Mouse (Mus musculus): ENCODE results near the gene Slco2a1.

DNA sequence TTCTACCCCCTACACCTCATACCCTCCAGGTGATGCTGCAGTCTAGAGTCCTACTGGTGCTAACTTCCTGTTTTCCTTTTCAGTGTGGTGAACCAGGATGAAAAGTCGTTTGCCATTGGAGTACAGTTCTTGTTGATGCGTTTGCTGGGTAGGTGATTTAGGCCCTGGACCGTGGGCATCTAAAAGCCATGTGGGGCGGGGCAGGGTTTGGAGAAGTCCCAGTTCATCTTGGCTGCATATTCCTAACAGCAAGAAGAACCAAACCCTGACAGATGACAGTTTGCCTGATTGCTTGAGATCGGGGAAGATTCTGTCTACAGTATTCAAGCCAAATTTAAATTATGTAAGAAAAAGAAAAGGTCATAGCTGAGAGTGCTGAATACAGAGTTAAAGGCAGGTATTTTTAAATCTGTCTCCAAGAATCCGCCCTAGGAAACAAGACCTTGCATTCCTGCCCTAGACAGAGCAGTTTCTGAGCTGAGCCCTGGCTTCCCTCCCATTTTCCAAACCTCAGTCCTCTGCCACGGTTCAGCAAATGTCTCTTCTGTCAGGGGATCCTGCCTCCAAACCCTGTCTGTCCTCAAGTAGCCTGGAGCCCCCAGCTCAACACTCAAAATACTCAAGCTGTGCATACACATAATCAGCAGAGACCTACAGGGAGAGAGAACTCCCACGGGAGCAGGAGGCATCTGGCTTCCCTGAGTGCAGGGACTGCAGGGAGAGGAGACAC is 93.9 kb downstream of the Slco2a1 start:
- TF ChIP-seq POLR2A (IDR thresholded peaks at IDR 0.05; ENCODE audit: insufficient read length, low read depth), result no peak
- no peak for TF ChIP-seq TCF12 (IDR thresholded peaks at IDR 0.05; ENCODE audit: insufficient read depth, poor library complexity, severe bottlenecking)
- no peak for TF ChIP-seq MYOG (IDR thresholded peaks at IDR 0.05; ENCODE audit: control insufficient read depth in 1 of 3, insufficient read depth in 1 of 3, insufficient read length in 2 of 3, low read depth in 2 of 3)
- no peak for TF ChIP-seq CEBPB (IDR thresholded peaks at IDR 0.05; ENCODE audit: insufficient read depth, poor library complexity, severe bottlenecking)
- TF ChIP-seq MAX (IDR thresholded peaks at IDR 0.05; ENCODE audit: low read depth), result no peak
- no peak for TF ChIP-seq USF1 (IDR thresholded peaks at IDR 0.05; ENCODE audit: low read depth)
- no peak for TF ChIP-seq POLR2AphosphoS2 (IDR thresholded peaks at IDR 0.05; ENCODE audit: insufficient read length, low read depth)
- TF ChIP-seq SRF (IDR thresholded peaks at IDR 0.05; ENCODE audit: control insufficient read depth, insufficient read length, low read depth), result no peak
- TF ChIP-seq TCF3 (IDR thresholded peaks at IDR 0.05; ENCODE audit: insufficient read length, low read depth), result no peak
- no peak for TF ChIP-seq E2F4 (IDR thresholded peaks at IDR 0.05; ENCODE audit: insufficient read depth)
